Comparison of ENCODE assay signal across 13 mouse cellular contexts in the genomic region with DNA sequence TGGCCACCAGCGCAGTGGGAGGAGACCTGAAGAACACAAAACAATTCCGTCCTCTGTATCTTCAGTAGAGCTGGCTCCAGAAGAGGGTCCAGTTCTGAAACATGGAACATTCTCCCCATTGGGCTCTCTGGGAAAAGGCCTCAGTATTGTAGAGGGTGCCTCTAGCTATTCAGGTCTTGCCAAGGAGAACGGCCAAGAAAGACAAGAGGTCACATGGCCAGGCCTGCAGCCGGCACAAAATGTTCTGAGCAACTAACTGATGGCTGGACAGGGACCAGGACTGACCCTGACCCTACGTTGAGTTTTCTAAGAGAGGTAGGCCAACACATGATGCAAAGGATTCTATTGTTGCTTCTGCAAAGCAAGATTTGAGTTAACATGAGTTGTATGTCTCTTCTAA.
DNase-seq lines count a peak whose midpoint lies in the region; ATAC-seq and TF ChIP-seq lines count a peak whose summit lies in the region.
"Had no signal": no experiment of that assay in that cellular context is flagged by ENCODE, and none has a peak within 500 bp of the region (broad histone marks: within the 10 kb centered on the region; RNA-seq: fewer than 3 reads in every experiment).

No protein-coding gene starts in this region.

- no peaks in the 10 kb centered on the region for H3K9me3 ChIP-seq in kidney, embryonic 15.5 days (replicated peaks)

- 68% methylated on average over 5 of the region's 5 CpGs for WGBS in kidney, adult 2 months
- WGBS in kidney, embryonic 15.5 days: 86% methylated on average over 5 of the region's 5 CpGs

- H3K27ac ChIP-seq in kidney, adult 2 months (ENCODE audit: insufficient read depth, low read depth, low read length): no peak overlapping the region
- no peak overlapping the region for H3K27ac ChIP-seq in kidney, embryonic 15.5 days

- peak; percentile 12 to 39 for DNase-seq in adrenal gland, postnatal 36 days
- no peak for DNase-seq in adrenal gland, postnatal 25 days
- DNase-seq in kidney, adult 2 months: peak; percentile 42
- DNase-seq in adipocyte (ENCODE audit: low spot score): peak; percentile 38
- DNase-seq in heart, postnatal 36 days: peak; percentile 54 to 61
- DNase-seq in c-Kit-positive CD71-positive TER-119-positive erythroid progenitor cells, embryonic 14.5 days (ENCODE audit: low spot score): no peak
- DNase-seq: adrenal gland, adult 8-10 months; lung, embryonic 14.5 days; midbrain, embryonic 14.5 days had no signal

- H3K4me3 ChIP-seq in kidney, adult 2 months (ENCODE audit: insufficient read depth, low read depth, low read length): no peak overlapping the region
- no peak overlapping the region for H3K4me3 ChIP-seq in kidney, embryonic 15.5 days (replicated peaks)

- no peak overlapping the region for H3K9ac ChIP-seq in kidney, embryonic 15.5 days
- H3K9ac ChIP-seq: lung, embryonic 14.5 days had no signal

- no peak for TF ChIP-seq CTCF in kidney, adult 2 months (conservative IDR thresholded peaks at IDR 0.05; ENCODE audit: insufficient read depth, insufficient read length, low read depth, low read length)

- TF ChIP-seq POLR2A in kidney, adult 2 months (IDR thresholded peaks at IDR 0.05; ENCODE audit: low read depth, low read length): no peak

- no peak for ATAC-seq in kidney, embryonic 15.5 days (replicated peaks; ENCODE audit: low FRiP score)
- no peak for ATAC-seq in erythroid progenitor cell, adult 5-6 weeks (replicated peaks; ENCODE audit: low FRiP score, poor library complexity, severe bottlenecking)
- ATAC-seq: intestine, postnatal 0 days had no signal

- H3K4me2 ChIP-seq in kidney, embryonic 15.5 days: no peak overlapping the region
- H3K4me2 ChIP-seq: lung, embryonic 14.5 days had no signal

- H3K4me1 ChIP-seq in kidney, adult 2 months (ENCODE audit: control insufficient read depth, insufficient read depth, low read length): no peaks in the 10 kb centered on the region
- no peaks in the 10 kb centered on the region for H3K4me1 ChIP-seq in kidney, embryonic 15.5 days

- H3K27me3 ChIP-seq in kidney, adult 2 months (replicated peaks; ENCODE audit: control insufficient read depth, insufficient read depth, low read length): no peaks in the 10 kb centered on the region
- no peaks in the 10 kb centered on the region for H3K27me3 ChIP-seq in kidney, embryonic 15.5 days

- intact Hi-C loops in heart, postnatal 36 days (cut with DNase I): no loop called here

- no peaks in the 10 kb centered on the region for H3K36me3 ChIP-seq in kidney, adult 2 months (ENCODE audit: control insufficient read depth, insufficient read depth, low read length)
- H3K36me3 ChIP-seq in kidney, embryonic 15.5 days: no peaks in the 10 kb centered on the region
- H3K36me3 ChIP-seq: G1E had no signal

Comparison
In these comparisons a context has a peak if more than half of its experiments do, and no peak if none do; other contexts are left out.
1. DNase-seq: peak in adrenal gland, postnatal 36 days (2 of 2), kidney, adult 2 months (single experiment), adipocyte (single experiment) and heart, postnatal 36 days (2 of 2); none in adrenal gland, postnatal 25 days (single experiment) and c-Kit-positive CD71-positive TER-119-positive erythroid progenitor cells, embryonic 14.5 days (single experiment).